Mouse (Mus musculus) erythroblast, embryonic 14.5 days (primary cell): ENCODE results near the gene Dab2ip.

Source experiments
- GATA1 ChIP-seq: IDR thresholded peaks from 2 replicates; pipeline ENCODE4 v1.6.1; 2012; ENCODE audit warnings: low read length, inconsistent platforms, mixed read lengths
- TAL1 ChIP-seq: IDR thresholded peaks from 3 replicates; pipeline ENCODE4 v1.6.1; 2012; ENCODE audit warnings: low read length, inconsistent platforms, mixed read lengths

GRCm38 (mm10) chr2:35615366-35615765, 57.3 kb downstream of the Dab2ip start:
- TF ChIP-seq TAL1 (no peak), GATA1 (no peak)
